Mouse (Mus musculus) right cerebral cortex, adult 2 months (tissue): ENCODE measurements at regions not wholly inside any gene's neighbourhood (a gene's known extent, or its start where the extent isn't known, plus 50 kb on each side); places are given as distances from the start of the nearest gene placed in this dataset.

Experiments
- DNase-seq, 2 experiments: peaks; one replicate each; pipeline ENCODE4 v3.0.0; 2021 to 2022; ENCODE audit warnings: low spot score in 2 of 2

GRCm38 (mm10) chr1:121049684-121050083 lies 282.7 kb downstream of the Insig2 start:
- no peak for DNase-seq

- DNase-seq, result no peak
Observed at GRCm38 (mm10) chr1:121050695-121051495, 281.5 kb downstream of the Insig2 start.

- DNase-seq, result no peak
Observed at GRCm38 (mm10) chr1:121051496-121052119, 280.8 kb downstream of the Insig2 start.

GRCm38 (mm10) chr1:121052120-121052501 lies 280.3 kb downstream of the Insig2 start:
- DNase-seq, result no peak

DNA sequence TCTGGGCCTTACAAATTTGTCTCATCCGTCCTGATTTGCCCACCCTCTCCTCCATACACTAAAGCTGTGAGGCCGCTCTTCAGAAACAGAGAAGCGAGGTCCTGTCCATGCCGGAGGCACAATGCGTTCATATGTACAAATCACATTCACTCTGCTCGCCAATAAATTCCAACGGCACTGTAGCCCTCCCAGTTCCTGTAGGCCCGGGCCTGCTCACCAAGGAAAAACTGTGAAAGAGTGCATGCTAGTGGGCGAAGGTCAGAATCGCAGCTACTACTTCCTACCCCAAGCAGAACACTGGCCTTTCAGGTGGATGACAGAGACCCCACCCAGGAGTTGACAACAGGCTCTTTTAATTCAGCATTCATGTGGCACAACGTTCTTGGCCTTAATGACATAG lies 278.7 kb downstream of the Insig2 start:
- no peak for DNase-seq

- no peak for DNase-seq
Observed at GRCm38 (mm10) chr1:121074569-121074968, 257.8 kb downstream of the Insig2 start.

- DNase-seq, result no peak
Observed at GRCm38 (mm10) chr1:121082839-121083238, 249.6 kb downstream of the Insig2 start.

DNA sequence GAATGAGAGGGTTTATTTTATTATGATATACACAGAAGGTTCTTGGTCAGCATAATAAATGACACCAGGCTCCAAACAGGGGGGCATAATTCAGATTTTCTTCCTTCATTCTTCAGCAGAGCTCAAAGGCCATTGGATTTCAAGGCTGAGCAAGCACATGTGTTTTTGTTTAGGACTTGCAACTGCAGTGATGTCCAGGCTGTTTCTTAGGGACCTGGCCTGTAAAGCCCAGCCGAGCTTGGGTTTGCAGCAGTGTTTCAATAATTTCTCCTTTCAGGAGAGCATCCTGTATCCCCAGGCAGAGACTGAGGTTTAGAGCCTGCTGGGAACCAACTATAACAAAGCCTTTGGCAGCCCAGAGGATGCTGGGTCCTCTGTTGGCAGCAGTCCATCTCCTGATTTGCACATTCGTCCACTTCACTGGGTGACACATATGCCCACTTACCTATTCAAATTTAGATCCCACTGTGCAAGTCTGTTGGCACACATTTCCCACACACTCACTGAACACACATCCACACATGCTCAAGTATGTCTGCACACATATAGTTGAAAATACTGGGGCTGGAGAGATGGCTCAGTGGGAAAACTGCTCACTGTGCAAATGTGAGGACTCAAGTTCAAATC lies 247.2 kb downstream of the Insig2 start:
- peak; percentile 16 to 36 for DNase-seq

DNA sequence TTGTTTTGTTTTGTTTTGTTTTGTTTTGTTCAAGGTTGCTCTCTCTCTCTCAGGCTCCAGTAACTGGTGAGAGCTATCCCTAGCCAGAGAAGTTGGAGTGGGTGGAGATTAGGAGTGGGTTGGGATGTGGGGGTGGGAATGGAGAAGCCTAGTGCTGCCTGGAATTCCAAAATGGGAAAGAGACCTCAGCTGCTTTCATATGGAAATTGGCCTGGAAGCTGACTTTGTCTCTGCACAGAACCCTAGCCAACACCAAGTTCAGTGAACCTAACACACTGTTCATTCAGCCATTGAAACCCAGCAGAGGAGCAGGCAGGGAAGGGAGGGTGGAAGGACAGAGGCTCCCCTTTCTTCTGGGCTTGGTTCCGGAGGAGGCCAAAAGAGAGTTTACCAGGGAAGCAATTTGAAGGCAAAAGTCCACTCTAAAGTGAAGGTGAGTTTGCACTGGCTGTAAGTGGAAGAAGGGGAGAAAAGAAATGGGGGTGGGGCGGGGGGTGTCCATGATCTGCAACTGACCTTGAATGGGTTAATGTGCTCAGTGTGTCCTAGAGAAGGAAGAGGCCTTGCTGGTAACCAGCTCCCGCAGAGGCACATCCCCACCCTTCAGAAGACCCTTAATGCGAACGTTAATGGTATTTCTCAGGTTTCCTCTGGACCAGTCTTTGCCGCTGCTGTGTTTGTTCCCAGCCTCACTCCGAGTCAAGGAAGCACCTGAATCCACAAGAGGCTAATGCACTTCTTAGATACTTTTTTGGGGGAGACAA lies 245.1 kb downstream of the Insig2 start:
- peak in 1 of 2 experiments; percentile 17 for DNase-seq

DNA sequence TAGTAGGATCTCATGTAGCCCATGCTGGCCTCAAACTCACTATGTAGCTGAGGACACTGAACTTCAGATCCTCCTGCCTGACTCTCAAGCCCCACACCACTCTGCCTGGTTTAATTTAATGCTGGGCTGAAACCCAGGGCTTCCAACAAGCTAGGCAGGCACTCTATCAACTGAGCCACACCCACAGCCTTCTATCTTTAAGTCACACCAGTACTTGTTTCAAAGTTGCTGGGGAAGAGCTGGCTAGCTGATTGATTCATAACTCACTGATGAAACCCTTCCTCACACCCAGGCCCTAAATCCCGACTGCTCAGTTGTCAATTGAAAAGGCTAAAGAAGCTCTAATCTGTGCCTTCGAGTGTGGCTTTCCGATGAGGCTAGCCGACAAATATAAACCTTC lies 241.8 kb downstream of the Insig2 start:
- no peak for DNase-seq

DNA sequence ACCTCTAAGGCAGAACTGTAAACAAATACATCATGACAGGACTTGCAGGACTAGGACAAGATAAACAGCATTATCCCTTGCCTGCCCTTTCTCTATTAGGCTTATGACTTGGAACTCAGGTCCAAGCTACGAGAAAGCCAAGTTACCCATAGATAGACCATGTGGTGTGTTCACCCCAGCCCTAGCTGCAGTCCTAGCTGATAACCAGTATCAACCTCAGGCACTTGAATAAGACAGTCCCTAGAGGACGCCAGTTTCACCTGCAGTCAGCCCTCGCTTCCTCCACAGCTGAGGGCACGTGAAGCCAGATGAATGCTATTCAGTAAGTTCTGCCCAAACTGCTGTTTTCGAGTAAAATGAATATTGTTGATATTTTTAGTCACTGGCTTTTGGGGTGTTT lies 239.5 kb downstream of the Insig2 start:
- DNase-seq, result no peak

- peak; percentile 20 to 25 for DNase-seq
Observed at GRCm38 (mm10) chr1:121096551-121097550, 235.5 kb downstream of the Insig2 start.

- no peak for DNase-seq
Observed at GRCm38 (mm10) chr1:121111776-121112344, 220.5 kb downstream of the Insig2 start.

DNA sequence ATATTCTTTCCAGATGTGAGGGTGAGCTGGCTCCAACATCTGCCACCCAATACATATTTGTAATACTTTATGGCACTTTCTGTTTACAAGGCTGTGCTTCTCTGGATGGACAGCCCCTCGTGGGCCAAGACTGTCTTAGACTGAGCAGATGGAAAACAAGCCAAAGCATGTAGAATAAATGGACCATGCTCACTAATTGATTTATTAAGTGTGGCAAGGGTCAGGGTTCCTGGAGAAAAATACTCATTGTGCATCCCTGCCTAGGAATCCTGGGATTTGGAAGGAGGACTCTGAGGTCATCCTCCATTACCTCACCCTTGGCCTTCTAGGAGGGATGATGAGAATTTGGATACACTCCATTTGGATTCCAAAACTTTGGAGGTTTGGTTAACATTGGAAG lies 219.9 kb downstream of the Insig2 start:
- DNase-seq, result no peak

DNA sequence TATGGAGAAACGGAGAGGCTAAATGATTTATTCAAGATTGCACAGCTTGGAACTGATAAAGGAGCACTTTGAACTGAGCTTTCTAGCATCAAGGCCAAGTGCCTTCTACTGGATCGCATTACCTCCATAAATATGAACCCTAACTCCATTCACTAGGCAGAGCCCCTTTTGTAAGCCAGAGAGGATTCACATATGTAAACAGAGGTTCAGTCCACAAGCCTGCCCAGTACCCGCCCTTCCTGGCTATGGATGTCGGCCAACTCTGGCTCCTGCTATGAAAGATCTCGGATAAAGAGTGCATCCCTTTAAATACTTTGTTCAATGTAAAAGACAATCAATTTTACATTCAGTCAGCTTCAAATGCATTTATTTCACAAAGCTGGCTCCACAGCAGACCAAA lies 215.8 kb downstream of the Insig2 start:
- no peak for DNase-seq

GRCm38 (mm10) chr1:121123436-121123835 lies 209.0 kb downstream of the Insig2 start:
- no peak for DNase-seq

- no peak for DNase-seq
Observed at GRCm38 (mm10) chr1:121136284-121136683, 196.1 kb downstream of the Insig2 start.

DNA sequence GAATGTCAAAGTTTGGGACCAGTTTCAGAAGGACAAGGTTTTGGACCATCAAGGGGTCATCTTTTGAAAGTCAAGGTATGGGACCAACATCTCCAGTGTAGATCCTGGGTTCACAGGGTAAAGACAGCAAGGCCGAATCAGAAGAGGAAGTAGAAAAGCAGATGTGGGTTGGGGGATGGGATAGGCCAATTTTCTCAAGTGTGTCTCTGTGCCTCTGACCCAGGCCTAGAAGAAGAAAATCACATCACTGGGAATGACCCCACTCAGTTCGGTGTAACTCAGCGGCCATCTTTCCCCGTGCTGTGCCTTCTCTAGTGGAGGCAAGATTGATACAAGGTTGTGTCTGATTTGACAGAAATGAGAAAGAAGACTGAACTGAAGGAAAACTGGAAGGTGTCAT lies 195.5 kb downstream of the Insig2 start:
- no peak for DNase-seq

- no peak for DNase-seq
Observed at GRCm38 (mm10) chr1:121144981-121145380, 187.4 kb downstream of the Insig2 start.

DNA sequence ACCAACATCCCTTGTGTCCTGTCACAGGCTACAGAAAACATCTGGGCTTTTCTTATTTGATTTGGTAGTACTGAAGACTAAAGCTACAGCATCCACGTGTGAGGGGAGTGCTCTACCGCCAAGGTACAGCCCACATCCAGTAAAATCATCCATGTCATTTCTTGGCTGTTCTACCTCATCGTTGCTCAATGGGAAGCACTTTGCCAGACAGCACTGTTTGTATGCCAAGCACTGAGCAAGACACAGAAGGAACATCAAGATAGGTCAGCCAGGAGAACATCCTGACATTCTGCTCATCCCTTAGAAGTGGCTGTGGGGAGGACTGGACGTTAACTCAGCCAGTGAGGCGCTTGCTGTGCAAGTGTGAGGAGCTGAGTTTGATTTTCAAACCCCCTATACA lies 178.9 kb downstream of the Insig2 start:
- DNase-seq, result no peak

- DNase-seq, result peak in 1 of 2 experiments; percentile 3
Observed at GRCm38 (mm10) chr1:121154616-121155015, 177.8 kb downstream of the Insig2 start.
